Mouse (Mus musculus): ENCODE data around the gene Slf2.

GRCm38 (mm10) chr19:44899104-44899793 lies 31.7 kb upstream of the Slf2 start:
- TF ChIP-seq CTCF (IDR thresholded peaks at IDR 0.05; ENCODE audit: control insufficient read depth, insufficient read depth, insufficient read length) (no peak), MYOG (IDR thresholded peaks at IDR 0.05; ENCODE audit: control insufficient read depth, extremely low read depth, insufficient read length) (no peak), MAX (IDR thresholded peaks at IDR 0.05) (no peak), CEBPB (IDR thresholded peaks at IDR 0.05; ENCODE audit: low read depth) (no peak), USF1 (IDR thresholded peaks at IDR 0.05; ENCODE audit: low read depth) (no peak)

Data from C2C12 (cell line).